Mouse (Mus musculus): Measurements from ENCODE around the gene Engase.

Engase gene

GRCm38 (mm10) chr11:118453886-118454671 is 22.6 kb upstream of the Engase start:
- DNase-seq (ENCODE audit: low spot score in 2 of 2): no peak

- no peak for DNase-seq (ENCODE audit: low spot score in 2 of 2)
Measured at GRCm38 (mm10) chr11:118455788-118456187, 20.8 kb upstream of the Engase start.

- DNase-seq (ENCODE audit: low spot score in 2 of 2): no peak
Measured at GRCm38 (mm10) chr11:118456937-118457336, 19.7 kb upstream of the Engase start.

DNA sequence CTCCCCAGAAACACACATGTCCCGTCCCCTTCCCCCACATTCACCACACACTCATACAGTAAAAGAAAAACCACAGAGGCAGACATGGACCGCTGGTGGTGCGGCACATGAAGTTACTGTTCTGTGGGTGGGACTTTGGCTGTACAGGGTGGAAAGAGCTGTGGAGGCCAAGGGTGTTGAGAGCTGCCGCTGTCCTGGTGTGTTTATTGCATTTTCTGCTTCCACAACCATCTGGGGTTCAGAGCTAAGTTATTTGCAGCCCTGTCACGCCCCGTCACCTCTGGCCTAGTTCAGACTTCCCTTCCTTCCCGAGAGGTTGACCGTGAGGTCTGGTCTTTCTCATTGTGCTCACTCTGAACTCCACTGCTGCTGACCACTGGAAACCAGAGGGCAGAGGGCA is 17.6 kb upstream of the Engase start:
- peak; percentile 22 to 27 for DNase-seq (ENCODE audit: low spot score in 2 of 2)

DNA sequence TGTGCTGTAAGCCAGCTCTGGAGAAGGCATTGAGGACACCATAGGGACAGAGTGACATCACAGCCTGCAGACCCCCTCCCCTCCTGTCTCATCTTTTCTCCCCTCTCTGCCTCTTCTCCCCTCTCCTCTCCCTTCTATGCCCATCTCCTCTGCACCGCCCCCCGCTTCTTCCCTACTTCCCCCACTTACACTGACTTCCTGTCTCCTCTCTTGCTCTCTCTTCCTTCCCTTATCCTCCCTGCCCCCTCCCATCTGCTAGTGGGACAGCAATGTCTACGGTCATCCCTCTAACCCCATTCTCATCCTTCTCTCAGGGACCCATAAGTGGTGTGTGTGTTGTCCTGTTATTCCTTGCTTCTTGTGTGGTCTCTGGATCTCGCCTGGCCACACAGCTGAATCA is 17.1 kb upstream of the Engase start:
- no peak for DNase-seq (ENCODE audit: low spot score in 2 of 2)

DNA sequence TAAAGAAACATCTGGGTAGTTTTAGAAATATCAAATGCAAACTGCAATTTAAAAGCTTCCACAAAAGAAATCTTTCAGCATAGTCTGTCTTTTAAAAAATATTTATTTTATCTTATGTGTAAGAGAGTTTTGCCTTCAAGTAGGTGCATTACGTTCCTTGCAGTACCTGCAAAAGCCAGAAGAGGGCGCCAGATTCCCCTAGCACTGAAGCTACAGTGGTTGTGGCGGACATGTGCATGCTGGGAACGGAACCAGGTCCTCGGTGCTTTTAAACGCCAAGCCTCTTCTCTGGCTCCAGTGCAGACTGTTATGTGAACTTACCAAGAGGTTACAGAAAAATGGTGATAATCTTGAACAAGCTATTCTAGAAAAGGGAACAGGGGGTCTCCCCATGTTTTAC is 16.3 kb upstream of the Engase start:
- DNase-seq (ENCODE audit: low spot score in 2 of 2): peak in 1 of 2 experiments; percentile 48

DNA sequence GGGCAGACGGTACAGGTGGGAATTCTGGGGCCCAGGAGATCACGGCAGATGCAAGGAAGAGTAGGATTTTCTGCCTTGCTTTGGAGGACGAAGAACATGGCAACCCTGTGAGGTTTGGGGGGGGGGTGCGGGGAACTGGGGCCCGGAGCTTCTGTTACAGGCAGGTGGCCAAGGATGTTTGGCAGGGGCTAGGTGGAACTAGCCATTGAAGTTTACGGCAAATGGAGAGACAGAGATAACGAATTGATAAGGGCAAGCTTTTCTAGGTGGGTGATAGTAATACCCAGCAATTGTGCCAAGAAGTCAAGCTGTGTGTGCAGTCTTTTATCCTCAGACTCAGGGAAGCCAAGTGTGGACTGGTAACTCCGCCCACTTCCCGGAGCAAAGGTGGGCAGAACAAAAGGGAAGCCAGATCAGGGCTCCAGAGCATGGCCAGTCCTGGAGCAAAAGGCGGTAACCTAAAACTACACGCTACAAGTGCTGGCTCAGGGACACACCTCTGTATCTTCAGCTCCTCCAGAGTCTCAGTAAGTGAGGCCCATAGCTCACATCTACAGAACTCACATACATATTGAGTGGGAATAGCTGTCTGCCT is 9.1 kb upstream of the Engase start:
- no peak for DNase-seq (ENCODE audit: low spot score in 2 of 2)

GRCm38 (mm10) chr11:118469509-118470160 is 7.0 kb upstream of the Engase start:
- no peak for DNase-seq (ENCODE audit: low spot score in 2 of 2)

- peak; percentile 15 to 21 for DNase-seq (ENCODE audit: low spot score in 2 of 2)
Measured at GRCm38 (mm10) chr11:118470234-118470966, 6.2 kb upstream of the Engase start.

DNA sequence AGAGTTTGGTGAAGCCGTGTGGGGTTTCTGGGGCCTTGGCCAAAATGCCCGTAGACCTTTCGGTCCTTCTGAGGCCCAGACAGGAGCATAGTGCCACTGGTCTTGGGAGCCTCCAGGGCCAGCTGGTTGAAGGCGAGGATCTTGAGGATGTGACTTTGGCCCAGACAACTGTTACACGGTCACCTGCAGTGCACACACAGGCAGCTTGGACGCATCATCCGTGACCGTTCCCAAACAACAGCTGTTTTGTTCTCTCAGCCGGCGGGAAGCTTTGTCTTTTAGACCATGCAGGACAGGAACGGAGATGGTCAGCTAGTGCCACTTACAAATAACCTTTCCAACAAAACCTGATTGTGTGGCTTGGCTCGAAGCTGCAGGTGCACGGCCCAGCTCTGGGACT is 5.0 kb upstream of the Engase start:
- no peak for DNase-seq (ENCODE audit: low spot score in 2 of 2)

DNA sequence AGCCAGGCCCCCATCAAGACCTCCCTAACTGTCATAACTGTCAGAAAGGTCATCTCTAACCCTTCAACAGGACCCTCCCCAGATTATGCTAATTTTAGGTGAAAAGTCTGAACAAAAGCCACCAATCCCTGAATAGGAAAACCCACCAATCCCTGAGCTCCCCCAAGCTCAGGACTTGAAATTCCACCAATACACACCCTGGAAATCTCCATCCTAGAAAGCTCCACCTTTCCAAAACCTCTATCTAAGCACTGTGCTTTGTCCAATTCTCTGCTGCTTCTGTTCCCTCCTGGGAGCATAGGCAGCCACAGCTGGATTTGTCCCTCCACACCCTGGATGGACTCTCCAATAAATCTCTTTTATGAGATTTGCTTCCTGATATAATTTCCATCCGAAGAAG is 3.5 kb upstream of the Engase start:
- DNase-seq (ENCODE audit: low spot score in 2 of 2): no peak

- no peak for DNase-seq (ENCODE audit: low spot score in 2 of 2)
Measured at GRCm38 (mm10) chr11:118473842-118474500, 2.7 kb upstream of the Engase start.

DNA sequence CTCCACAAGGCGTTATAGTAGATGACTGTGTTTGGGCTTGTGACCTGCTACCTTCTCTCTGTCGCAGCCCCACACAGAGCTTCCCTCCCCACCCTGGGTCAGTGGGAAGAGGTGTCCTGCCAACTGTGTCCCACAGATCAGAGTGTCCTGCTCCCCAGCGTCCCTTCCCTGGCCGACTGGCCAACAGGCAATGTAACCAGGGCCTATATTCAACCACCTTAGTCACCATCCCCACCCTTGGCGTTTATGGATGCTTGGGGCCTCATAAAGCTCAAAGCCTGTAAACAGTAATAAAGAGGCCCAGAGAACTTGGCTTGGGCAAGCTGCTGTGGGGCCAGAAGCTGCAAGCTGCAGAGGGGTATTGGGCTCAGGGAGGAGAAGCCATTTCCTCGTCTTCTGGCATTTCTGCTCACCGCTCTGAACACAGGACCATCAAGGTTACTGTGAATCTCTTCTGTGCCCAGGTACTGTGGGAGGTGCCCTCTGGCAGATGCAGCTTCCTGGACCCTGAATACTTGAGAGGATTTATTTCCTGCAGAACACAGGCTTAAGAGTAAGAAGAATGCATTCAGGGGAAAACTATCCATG is 1.0 kb upstream of the Engase start:
- no peak for DNase-seq (ENCODE audit: low spot score in 2 of 2)

DNA sequence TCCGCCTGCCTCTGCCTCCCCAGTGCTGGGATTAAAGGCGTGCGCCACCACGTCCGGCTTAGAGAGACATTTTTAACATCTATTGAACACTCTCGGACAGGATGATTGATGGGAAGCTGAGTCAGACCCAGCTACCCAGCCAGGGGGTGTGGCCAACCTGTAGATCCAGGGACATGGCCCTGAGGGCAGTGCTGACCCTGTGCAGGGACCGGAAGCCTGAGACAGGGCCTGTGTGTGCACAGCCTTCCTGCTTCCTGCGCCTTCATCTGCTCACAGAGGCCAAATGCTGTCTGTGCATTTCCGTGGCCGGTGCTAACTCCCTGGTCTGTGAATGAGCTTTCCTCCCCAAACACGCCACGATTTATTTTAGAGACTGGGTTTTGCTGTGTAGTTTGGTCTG is 3.1 kb downstream of the Engase start:
- DNase-seq (ENCODE audit: low spot score in 2 of 2): no peak

GRCm38 (mm10) chr11:118481231-118481630 is 4.6 kb downstream of the Engase start:
- no peak for DNase-seq (ENCODE audit: low spot score in 2 of 2)

DNA sequence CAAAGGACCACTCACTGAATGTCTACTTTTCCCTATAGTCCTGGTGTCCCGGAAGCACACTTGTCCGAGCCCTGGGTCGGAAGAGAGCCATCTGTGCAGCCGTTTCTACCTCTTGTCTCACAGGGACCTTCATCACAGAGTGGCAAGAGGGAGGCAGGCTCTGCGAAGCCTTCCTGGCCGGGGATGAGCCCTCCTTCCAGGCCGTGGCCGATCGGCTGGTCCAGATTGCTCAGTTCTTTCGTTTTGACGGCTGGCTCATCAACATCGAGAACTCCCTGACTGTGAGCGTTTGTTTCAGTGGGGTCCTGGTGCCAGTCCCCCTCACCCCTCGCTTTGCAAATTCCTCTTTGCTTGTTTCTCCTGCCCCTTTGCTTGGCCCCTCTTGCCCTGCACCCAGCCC is 5.1 kb downstream of the Engase start:
- DNase-seq (ENCODE audit: low spot score in 2 of 2): no peak

DNA sequence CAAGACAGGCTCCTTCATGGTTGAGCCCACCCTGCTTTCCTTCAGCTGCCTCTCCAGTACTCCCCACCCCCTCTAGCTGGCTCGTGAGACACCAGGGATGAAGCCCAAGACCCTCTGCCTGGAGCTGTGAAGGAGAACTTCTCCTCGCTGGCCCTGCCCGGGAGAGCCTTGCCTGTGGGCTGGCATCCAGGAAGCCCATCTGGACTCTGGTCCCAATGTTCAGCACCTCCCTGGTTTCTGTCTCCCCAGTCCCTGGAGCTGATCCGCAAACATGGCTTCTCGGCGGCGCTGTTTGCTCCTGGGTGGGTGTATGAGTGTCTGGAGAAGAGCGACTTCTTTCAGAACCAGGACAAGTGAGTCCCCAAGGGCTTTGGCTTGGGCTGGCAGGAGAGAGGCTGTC is 7.5 kb downstream of the Engase start:
- DNase-seq (ENCODE audit: low spot score in 2 of 2): no peak

DNA sequence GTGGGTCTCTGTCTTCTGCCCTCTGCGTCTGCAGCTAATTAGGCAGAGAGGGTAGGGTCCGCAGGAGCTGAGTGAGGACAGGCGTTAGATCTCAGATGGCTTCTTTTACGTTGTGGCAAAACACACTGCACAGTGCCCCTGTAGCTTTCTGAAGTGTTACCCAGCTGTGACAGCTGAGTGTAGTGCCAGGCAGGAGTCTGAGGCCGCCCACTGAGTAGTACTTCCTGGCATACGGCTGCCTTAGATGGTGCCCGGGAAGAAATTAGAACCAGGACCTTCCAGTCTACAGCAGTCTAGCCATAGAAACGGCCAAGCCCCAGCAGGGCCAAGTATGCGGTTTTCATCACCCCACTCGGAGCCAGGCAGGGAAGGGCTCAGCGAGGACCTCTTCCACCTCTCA is 8.7 kb downstream of the Engase start:
- DNase-seq (ENCODE audit: low spot score in 2 of 2): no peak

DNA sequence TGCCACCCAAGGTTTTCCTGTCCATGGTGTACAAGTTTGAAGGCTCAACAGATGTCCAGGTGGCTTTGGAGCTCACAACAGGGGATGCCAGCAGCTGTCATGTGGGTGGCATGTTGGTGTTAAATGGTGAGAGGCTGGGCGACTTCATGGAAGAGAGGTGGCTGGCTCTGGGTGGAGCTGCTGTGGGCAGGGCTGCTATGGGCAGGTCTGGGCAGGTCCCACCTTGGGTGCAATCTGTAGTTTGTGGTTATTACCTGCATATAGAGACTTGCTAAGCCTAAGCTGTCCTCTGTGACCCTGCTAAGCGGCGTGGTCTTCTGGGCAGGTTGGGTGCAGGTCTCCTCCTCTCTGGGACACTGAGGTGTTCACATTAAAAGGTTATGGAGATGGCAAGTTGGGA is 9.2 kb downstream of the Engase start:
- no peak for DNase-seq (ENCODE audit: low spot score in 2 of 2)

- DNase-seq (ENCODE audit: low spot score in 2 of 2): no peak
Measured at GRCm38 (mm10) chr11:118486281-118486680, 9.7 kb downstream of the Engase start.
